Mouse (Mus musculus) E14TG2a.4 (cell line): ENCODE measurements around the gene Npas4.

Experiments
- H3K27me3 ChIP-seq: 2 replicates; pipeline ENCODE4 v1.6.1; 2014; ENCODE audit warnings: low read length, control low read depth; ENCODE audit not compliant: insufficient read depth
- H3K36me3 ChIP-seq: 2 replicates; pipeline ENCODE4 v1.6.1; 2014; ENCODE audit warnings: low read length, control low read depth; ENCODE audit not compliant: insufficient read depth
- H3K4me1 ChIP-seq: replicated peaks from 2 replicates; pipeline ENCODE4 v1.6.1; 2014; ENCODE audit warnings: low read depth, low read length, control low read depth
- H3K4me3 ChIP-seq: replicated peaks from 2 replicates; pipeline ENCODE4 v1.5.1; 2014; ENCODE audit warnings: mild to moderate bottlenecking, low read length
- H3K9me3 ChIP-seq: 2 replicates; pipeline ENCODE4 v1.6.1; 2014; ENCODE audit warnings: low read length, control low read depth
- CTCF ChIP-seq: conservative IDR thresholded peaks from 2 replicates; pipeline ENCODE4 v1.5.1; 2014; ENCODE audit warnings: low read length
- NANOG ChIP-seq: IDR thresholded peaks from 2 replicates; pipeline ENCODE4 v1.6.1; 2014; ENCODE audit warnings: borderline replicate concordance, low read length, mixed read lengths
- POU5F1 ChIP-seq: IDR thresholded peaks from 2 replicates; pipeline ENCODE4 v1.6.1; 2014; ENCODE audit warnings: low read length, borderline replicate concordance

The Npas4 gene

GRCm38 (mm10) chr19:4942551-4943252 is 47.4 kb downstream of the Npas4 start, which contains the start of gene Peli3:
TSS of gene Peli3 (minus strand) at chr19:4943127.
- H3K27me3 ChIP-seq = peaks cover 23% of the 10 kb centered on the region
- peak within 1 kb of the TSS; percentile 82 for H3K4me3 ChIP-seq
- TF ChIP-seq POU5F1 (no peak), NANOG (no peak), CTCF (no peak)
- H3K4me1 ChIP-seq = peaks cover 55% of the 10 kb centered on the region
- no peaks in the 10 kb centered on the region for H3K36me3 ChIP-seq
- peaks cover 7% of the 10 kb centered on the region for H3K9me3 ChIP-seq

GRCm38 (mm10) chr19:4937444-4938310 is 52.4 kb downstream of the Npas4 start:
- no peaks in the 10 kb centered on the region; the same call in 1 of the 2 replicates for H3K36me3 ChIP-seq
- H3K4me3 ChIP-seq = peak overlapping the region; percentile 35
- H3K27me3 ChIP-seq = peaks cover 25% of the 10 kb centered on the region
- H3K4me1 ChIP-seq = peaks cover 30% of the 10 kb centered on the region
- H3K9me3 ChIP-seq = no peaks in the 10 kb centered on the region
- TF ChIP-seq CTCF (no peak), POU5F1 (no peak)

- no peaks in the 10 kb centered on the region; the same call in 1 of the 2 replicates for H3K36me3 ChIP-seq
- no peaks in the 10 kb centered on the region for H3K9me3 ChIP-seq
- no peak overlapping the region for H3K4me3 ChIP-seq
- peaks cover 31% of the 10 kb centered on the region for H3K27me3 ChIP-seq
- TF ChIP-seq NANOG (no peak), CTCF (no peak), POU5F1 (no peak)
- H3K4me1 ChIP-seq = peaks cover 32% of the 10 kb centered on the region
Measured at GRCm38 (mm10) chr19:4936896-4937295, 53.2 kb downstream of the Npas4 start.
